Mouse (Mus musculus): Measurements from ENCODE around the gene Slc37a3.
"Not testable (repeated sequence)": the region's sequence is repeated elsewhere in the genome, so short reads cannot be mapped to it uniquely, and the experiment has no call there.

DNA sequence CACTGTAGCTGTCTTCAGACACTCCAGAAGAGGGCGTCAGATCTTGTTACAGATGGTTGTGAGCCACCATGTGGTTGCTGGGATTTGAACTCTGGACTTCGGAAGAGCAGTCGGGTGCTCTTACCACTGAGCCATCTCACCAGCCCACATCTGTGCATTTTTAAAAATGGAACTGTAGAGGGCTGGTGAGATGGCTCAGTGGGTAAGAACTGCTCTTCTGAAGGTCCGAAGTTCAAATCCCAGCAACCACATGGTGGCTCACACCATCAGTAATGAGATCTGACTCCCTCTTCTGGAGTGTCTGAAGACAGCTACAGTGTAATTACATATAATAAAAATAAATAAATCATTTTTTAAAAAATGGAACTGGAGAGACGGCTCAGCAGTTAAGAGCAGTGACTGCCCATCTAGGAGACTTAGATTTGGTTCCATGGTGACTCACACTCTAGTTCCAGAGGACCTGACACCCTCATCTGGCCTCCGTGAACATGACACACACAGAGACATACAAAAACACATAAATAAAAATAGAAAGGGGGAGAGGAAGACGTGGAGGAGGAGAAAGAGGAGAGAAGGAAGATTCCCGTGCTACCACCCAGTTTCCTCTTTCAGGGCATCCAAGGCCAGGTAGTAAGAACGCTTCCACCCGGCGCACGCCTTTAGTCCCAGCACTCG lies 823 bp upstream of the Slc37a3 start:
- TF ChIP-seq CTCF, POLR2A (IDR thresholded peaks at IDR 0.05; ENCODE audit: insufficient read depth, low read depth, low read length): not testable (repeated sequence)
